Mouse (Mus musculus): Measurements from ENCODE around the gene Kbtbd4. TPM values are rescaled to one million over a fixed set of nuclear protein-coding genes. Genes with fewer than 3 reads are reported as not detected.
A peak's percentile ranks its signal among the peaks of the same experiment; 100 is the strongest.
"Not testable (repeated sequence)": the region's sequence is repeated elsewhere in the genome, so short reads cannot be mapped to it uniquely, and the experiment has no call there.

The Kbtbd4 gene
- total and polyA plus RNA-seq, 3 experiments: 19.5 to 21.7 (median 20.5) TPM

GRCm38 (mm10) chr2:90889550-90890548 lies 14.7 kb upstream of the Kbtbd4 start:
- Histone ChIP-seq H3K27ac (ENCODE audit: insufficient read depth, low read depth) (no peak overlapping the region), H3K79me2 (replicated peaks; ENCODE audit: control insufficient read depth, extremely low read depth, insufficient read depth, poor library complexity, severe bottlenecking) (no peaks in the 10 kb centered on the region), H3K9me3 (replicated peaks; ENCODE audit: low read length) (peaks cover 9% of the 10 kb centered on the region), H3K4me2 (ENCODE audit: insufficient read depth, low read depth, poor library complexity, severe bottlenecking) (no peak overlapping the region), H3K4me3 (replicated peaks in 1 of 3; ENCODE audit: low read depth in 2 of 3, low read length in 2 of 3, poor library complexity in 1 of 3) (no peak overlapping the region), H3K36me3 (replicated peaks in 1 of 2; ENCODE audit: control insufficient read depth in 1 of 2, insufficient read depth in 1 of 2, low read length in 1 of 2) (peaks cover 4 to 37% of the 10 kb centered on the region in 2 experiments), H3K9ac (ENCODE audit: insufficient read depth, low read depth) (no peak overlapping the region), H3K27me3 (replicated peaks) (peaks cover 6% of the 10 kb centered on the region), H3K4me1 (ENCODE audit: control insufficient read depth in 1 of 2, insufficient read depth in 2 of 2) (peaks cover 0 to 2% of the 10 kb centered on the region in 2 experiments; a peak in 1 of 4 replicates)
- in situ Hi-C loops (cut with MboI; ENCODE audit: low pct_ligation_motif_present, low pct_unique_long_range_greater_than_20kb, low sequenced_read_pairs) (no loop called here), dilution Hi-C loops (cut with MboI; ENCODE audit: extremely low pct_ligation_motif_present, extremely low pct_unique_long_range_greater_than_20kb, low sequenced_read_pairs) (no loop called here)
- no peak for DNase-seq (ENCODE audit: extremely low read depth)
- TF ChIP-seq MAZ (IDR thresholded peaks at IDR 0.05; ENCODE audit: low read depth, low read length): no peak
- no peak for TF ChIP-seq JUND (conservative IDR thresholded peaks at IDR 0.05; ENCODE audit: low read depth, low read length)
- TF ChIP-seq USF1 (IDR thresholded peaks at IDR 0.05; ENCODE audit: low read depth, low read length): no peak

GRCm38 (mm10) chr2:90893673-90894298 lies 10.8 kb upstream of the Kbtbd4 start:
- Histone ChIP-seq H3K4me2 (ENCODE audit: insufficient read depth, low read depth, poor library complexity, severe bottlenecking) (no peak overlapping the region), H3K9ac (ENCODE audit: insufficient read depth, low read depth) (no peak overlapping the region), H3K36me3 (replicated peaks in 1 of 2; ENCODE audit: control insufficient read depth in 1 of 2, insufficient read depth in 1 of 2, low read length in 1 of 2) (peaks cover 28 to 76% of the 10 kb centered on the region in 2 experiments)

GRCm38 (mm10) chr2:90894299-90894677 lies 10.3 kb upstream of the Kbtbd4 start:
- peak; percentile 38 for DNase-seq (ENCODE audit: extremely low read depth)
- H3K4me3 ChIP-seq (replicated peaks in 1 of 3; ENCODE audit: low read depth in 2 of 3, low read length in 2 of 3, poor library complexity in 1 of 3); H3K27me3 ChIP-seq (replicated peaks); H3K4me1 ChIP-seq (ENCODE audit: control insufficient read depth in 1 of 2, insufficient read depth in 2 of 2); H3K27ac ChIP-seq (ENCODE audit: insufficient read depth, low read depth); in situ Hi-C loops (cut with MboI; ENCODE audit: low pct_ligation_motif_present, low pct_unique_long_range_greater_than_20kb, low sequenced_read_pairs); H3K79me2 ChIP-seq (replicated peaks; ENCODE audit: control insufficient read depth, extremely low read depth, insufficient read depth, poor library complexity, severe bottlenecking); H3K4me2 ChIP-seq (ENCODE audit: insufficient read depth, low read depth, poor library complexity, severe bottlenecking); H3K9ac ChIP-seq (ENCODE audit: insufficient read depth, low read depth); dilution Hi-C loops (cut with MboI; ENCODE audit: extremely low pct_ligation_motif_present, extremely low pct_unique_long_range_greater_than_20kb, low sequenced_read_pairs); H3K9me3 ChIP-seq (replicated peaks; ENCODE audit: low read length): not testable (repeated sequence)
- H3K36me3 ChIP-seq (replicated peaks in 1 of 2; ENCODE audit: control insufficient read depth in 1 of 2, insufficient read depth in 1 of 2, low read length in 1 of 2): peaks cover 31 to 80% of the 10 kb centered on the region in 2 experiments
- TF ChIP-seq JUND (conservative IDR thresholded peaks at IDR 0.05; ENCODE audit: low read depth, low read length) (0 out of 2 replicates have a peak, but pooled peaks have one; percentile 20), EP300 (IDR thresholded peaks at IDR 0.05; ENCODE audit: low read length) (peak; percentile 65), IRF4 (IDR thresholded peaks at IDR 0.05; ENCODE audit: low read depth, low read length) (peak; percentile 64; the same call in 1 of the 2 replicates), ZNF384 (IDR thresholded peaks at IDR 0.05; ENCODE audit: low read depth, low read length) (peak; percentile 59), ETS1 (conservative IDR thresholded peaks at IDR 0.05; ENCODE audit: low read depth, low read length) (peak; percentile 42), JUN (IDR thresholded peaks at IDR 0.05; ENCODE audit: insufficient read depth, low read depth, low read length) (peak; percentile 47; the same call in 1 of the 2 replicates)

More at GRCm38 (mm10) chr2:90893673-90894298, 10.8 kb upstream of the Kbtbd4 start:
- in situ Hi-C loops (cut with MboI; ENCODE audit: low pct_ligation_motif_present, low pct_unique_long_range_greater_than_20kb, low sequenced_read_pairs) (no loop called here), dilution Hi-C loops (cut with MboI; ENCODE audit: extremely low pct_ligation_motif_present, extremely low pct_unique_long_range_greater_than_20kb, low sequenced_read_pairs) (no loop called here)
- no peak overlapping the region for H3K27ac ChIP-seq (ENCODE audit: insufficient read depth, low read depth)
- H3K27me3 ChIP-seq (replicated peaks): no peaks in the 10 kb centered on the region
- H3K9me3 ChIP-seq (replicated peaks; ENCODE audit: low read length): peaks cover 9% of the 10 kb centered on the region
- no peak for DNase-seq (ENCODE audit: extremely low read depth)
- H3K79me2 ChIP-seq (replicated peaks; ENCODE audit: control insufficient read depth, extremely low read depth, insufficient read depth, poor library complexity, severe bottlenecking): no peaks in the 10 kb centered on the region
- H3K4me1 ChIP-seq (ENCODE audit: control insufficient read depth in 1 of 2, insufficient read depth in 2 of 2): peaks cover 0 to 4% of the 10 kb centered on the region in 2 experiments; a peak in 1 of 4 replicates
- no peak overlapping the region for H3K4me3 ChIP-seq (replicated peaks in 1 of 3; ENCODE audit: low read depth in 2 of 3, low read length in 2 of 3, poor library complexity in 1 of 3)
- TF ChIP-seq MAX (IDR thresholded peaks at IDR 0.05; ENCODE audit: low read length): no peak
- TF ChIP-seq GABPA (IDR thresholded peaks at IDR 0.05; ENCODE audit: insufficient replicate concordance, low read depth, low read length): no peak
- no peak for TF ChIP-seq CTCF (conservative IDR thresholded peaks at IDR 0.05 in 1 of 2, IDR thresholded peaks at IDR 0.05 in 1 of 2; ENCODE audit: low read depth in 2 of 2, low read length in 2 of 2)
- no peak for TF ChIP-seq ZMIZ1 (IDR thresholded peaks at IDR 0.05; ENCODE audit: low read depth, low read length)
- no peak for TF ChIP-seq ZNF384 (IDR thresholded peaks at IDR 0.05; ENCODE audit: low read depth, low read length)
- no peak for TF ChIP-seq JUND (conservative IDR thresholded peaks at IDR 0.05; ENCODE audit: low read depth, low read length)
- TF ChIP-seq ELF1 (IDR thresholded peaks at IDR 0.05; ENCODE audit: low read depth, low read length): no peak
- TF ChIP-seq SIN3A (IDR thresholded peaks at IDR 0.05; ENCODE audit: low read length): no peak
- no peak for TF ChIP-seq ZKSCAN1 (IDR thresholded peaks at IDR 0.05; ENCODE audit: borderline replicate concordance, low read depth, low read length)
- no peak for TF ChIP-seq IRF4 (IDR thresholded peaks at IDR 0.05; ENCODE audit: low read depth, low read length)
- no peak for TF ChIP-seq HCFC1 (IDR thresholded peaks at IDR 0.05; ENCODE audit: low read depth, low read length)
- TF ChIP-seq BHLHE40 (IDR thresholded peaks at IDR 0.05; ENCODE audit: low read depth, low read length): no peak
- no peak for TF ChIP-seq UBTF (IDR thresholded peaks at IDR 0.05; ENCODE audit: low read depth, low read length)

All from CH12.LX (cell line).